Comparison of ENCODE assay signal across 8 mouse cellular contexts in genomic region chr1:89656643-89657321, GRCm38 (mm10).
DNase-seq lines count a peak whose midpoint lies in the region; ATAC-seq lines count a peak whose summit lies in the region.

No protein-coding gene starts in this region.

- no peak for ATAC-seq in CD4-positive, CD25-positive, alpha-beta regulatory T cell, adult 4 months
- ATAC-seq in erythroblast, adult 5-6 weeks (replicated peaks; ENCODE audit: low FRiP score, poor library complexity, severe bottlenecking), result no peak

- DNase-seq in frontal cortex, adult 2 months (ENCODE audit: extremely low spot score in 1 of 2, low spot score in 1 of 2), result peak; percentile 38 to 76
- no peak for DNase-seq in frontal cortex, postnatal 25 days (ENCODE audit: low spot score in 2 of 2)
- peak; percentile 95 for DNase-seq in 3T3-L1 (ENCODE audit: low read depth, low spot score)
- DNase-seq in cerebellum, adult 9-10 months, result peak; percentile 48
- peak; percentile 47 to 53 for DNase-seq in heart, postnatal 36 days
- DNase-seq in lung, postnatal 10 days, result peak; percentile 79

- intact Hi-C loops in heart, postnatal 36 days (cut with DNase I), result no loop called here

Comparison
In these comparisons a context has a peak if more than half of its experiments do, and no peak if none do; other contexts are left out.
1. DNase-seq: peak in frontal cortex, adult 2 months (2 of 2), 3T3-L1 (single experiment), cerebellum, adult 9-10 months (single experiment), heart, postnatal 36 days (2 of 2) and lung, postnatal 10 days (single experiment); none in frontal cortex, postnatal 25 days (0 of 2).